Mouse (Mus musculus) adipocyte (in vitro differentiated cells): ENCODE results near the gene Kcnn4.

Source experiments
- DNase-seq: peaks from one replicate; pipeline ENCODE4 v3.0.0-alpha.2; 2016; ENCODE audit warnings: low spot score

Kcnn4 gene

DNA sequence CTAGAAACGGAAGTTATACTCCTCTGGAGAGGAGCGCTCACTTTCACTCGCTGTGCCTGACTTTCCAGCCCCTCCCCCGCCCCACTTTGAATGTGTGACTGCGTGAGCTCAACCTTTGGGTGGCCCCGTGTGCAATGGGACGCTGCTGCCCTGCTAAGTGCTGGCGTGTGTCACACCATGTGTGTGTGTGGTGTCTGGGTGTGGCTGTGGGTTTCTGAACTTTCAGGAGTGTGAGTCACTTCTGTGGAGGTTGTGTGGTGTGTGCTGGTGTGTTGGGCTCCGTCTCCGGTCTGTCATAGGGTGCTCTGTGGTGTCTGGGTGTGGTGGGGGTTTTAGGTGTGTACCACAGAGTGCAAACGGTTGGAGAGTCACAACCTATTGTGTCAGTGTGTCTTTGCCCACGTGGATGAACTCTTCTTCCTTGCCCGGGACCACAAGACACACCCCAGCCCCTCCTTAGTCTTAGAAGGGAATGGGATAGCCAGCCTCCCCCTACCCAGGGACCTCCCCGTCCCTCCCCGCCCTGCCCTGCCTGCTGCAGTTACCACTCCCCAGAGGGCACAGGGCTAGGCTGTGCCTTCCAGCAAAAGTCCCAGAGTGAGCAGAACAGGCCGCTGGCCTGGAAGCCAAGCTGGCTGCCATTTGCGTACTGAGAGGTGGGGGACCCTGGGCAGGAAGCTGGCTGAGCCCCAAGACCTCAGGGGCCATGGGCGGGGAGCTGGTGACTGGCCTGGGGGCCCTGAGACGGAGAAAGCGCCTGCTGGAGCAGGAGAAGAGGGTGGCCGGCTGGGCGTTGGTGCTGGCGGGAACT lies at the start of gene Kcnn4:
TSS of gene Kcnn4 (plus strand) at position 533 of the 811 bp plus-strand sequence.
- DNase-seq = no peak

DNA sequence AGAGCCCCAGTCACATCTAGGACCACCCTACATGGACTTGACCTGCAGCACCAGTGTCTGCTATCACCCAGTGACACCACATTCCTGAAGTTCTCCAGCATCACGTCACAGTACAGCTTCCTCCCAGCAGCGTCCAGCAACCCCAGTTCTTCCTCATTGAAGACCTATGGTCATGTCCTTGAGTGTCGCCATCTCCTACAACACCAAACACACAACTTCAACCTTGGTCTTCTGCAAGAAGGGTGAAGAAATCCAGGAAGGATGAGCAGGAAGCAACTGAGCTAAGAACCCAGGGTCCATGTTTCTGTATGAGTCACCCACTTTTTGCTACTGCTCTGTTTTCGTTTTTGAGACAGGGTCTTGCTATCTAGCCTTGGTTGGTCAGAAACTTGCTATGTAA lies 47.5 kb upstream of the Kcnn4 start:
- no peak for DNase-seq

DNA sequence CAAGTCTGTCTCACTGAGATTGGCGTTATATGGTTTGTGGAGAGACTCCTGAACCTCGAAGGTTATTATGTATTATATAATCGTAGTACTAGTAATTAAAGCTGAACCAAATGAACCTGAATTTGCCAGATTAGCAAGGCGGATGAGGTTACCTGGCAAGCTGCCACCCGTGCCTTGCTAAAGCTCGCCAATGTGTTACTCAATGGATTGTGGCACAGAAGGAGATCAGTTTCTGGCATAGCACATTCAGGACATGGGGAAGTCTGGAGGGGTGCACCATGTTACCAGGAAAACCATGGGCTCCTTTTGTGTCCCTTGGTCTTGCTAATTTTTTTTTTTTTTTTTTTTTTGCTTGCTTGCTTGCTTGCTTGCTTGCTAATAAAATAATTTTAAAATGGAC lies 44.9 kb upstream of the Kcnn4 start:
- peak; percentile 52 for DNase-seq

DNA sequence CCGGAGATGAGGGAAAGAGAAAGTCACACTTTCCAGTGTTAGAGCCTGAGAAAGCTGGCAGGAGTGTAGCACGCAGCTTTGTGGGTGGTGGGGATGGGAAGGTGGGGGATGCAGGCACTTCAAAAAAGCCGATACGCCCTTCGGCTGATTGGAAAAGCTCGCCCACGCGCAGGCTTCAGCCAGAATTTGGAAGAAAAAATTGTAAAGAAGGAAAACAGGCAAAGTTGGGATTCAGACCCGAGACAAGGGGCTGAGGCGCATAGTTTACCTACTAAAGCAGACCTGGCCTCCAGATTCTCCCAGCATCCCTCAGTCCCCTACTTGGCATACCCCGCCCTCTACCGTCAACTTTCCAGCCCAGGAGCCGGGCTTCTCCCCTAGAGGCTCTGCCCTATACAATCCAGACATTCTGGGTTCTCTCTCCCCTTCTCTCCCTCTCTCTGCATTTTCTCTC lies 44.4 kb upstream of the Kcnn4 start:
- no peak for DNase-seq

DNA sequence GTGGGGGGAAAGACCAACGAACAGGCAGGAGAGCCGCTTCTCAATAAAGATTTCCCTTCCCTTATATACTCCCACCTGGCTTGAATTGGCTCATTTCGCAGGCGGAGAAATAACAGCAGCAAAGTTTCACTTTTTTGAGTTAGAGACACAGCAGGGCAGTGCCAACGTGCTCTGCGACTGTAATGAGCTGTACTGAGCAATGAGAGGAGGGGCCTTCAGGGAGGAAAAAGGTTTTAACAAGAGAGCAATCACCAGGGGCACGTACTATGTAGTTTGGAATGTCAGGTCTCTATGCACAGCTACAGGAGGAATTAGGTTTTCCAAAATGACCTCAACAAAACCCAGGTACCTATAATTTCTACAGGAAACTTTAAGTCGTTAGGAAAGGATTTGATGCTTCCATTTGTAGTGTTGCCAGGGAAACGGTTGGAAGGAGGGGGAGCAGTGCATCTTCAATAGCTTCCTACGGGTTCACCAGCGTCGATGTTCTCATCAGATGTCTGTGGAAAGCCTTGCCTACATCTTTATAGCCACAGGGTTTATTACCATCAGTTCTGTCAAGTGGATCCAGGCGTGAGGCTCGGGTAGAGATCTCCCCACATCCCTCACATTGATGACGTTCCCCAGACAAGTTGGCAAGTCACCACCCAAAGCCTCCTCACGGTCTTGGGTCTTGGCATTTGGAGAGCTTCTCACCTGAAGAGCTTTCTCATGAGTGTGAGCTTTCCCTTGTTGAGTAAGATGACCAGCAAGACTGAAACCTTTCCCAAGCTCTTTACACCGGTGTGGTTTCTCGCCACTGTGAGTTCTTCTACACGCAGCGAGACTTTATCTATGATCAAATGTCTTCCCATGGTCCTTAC lies 43.6 kb upstream of the Kcnn4 start:
- no peak for DNase-seq

DNA sequence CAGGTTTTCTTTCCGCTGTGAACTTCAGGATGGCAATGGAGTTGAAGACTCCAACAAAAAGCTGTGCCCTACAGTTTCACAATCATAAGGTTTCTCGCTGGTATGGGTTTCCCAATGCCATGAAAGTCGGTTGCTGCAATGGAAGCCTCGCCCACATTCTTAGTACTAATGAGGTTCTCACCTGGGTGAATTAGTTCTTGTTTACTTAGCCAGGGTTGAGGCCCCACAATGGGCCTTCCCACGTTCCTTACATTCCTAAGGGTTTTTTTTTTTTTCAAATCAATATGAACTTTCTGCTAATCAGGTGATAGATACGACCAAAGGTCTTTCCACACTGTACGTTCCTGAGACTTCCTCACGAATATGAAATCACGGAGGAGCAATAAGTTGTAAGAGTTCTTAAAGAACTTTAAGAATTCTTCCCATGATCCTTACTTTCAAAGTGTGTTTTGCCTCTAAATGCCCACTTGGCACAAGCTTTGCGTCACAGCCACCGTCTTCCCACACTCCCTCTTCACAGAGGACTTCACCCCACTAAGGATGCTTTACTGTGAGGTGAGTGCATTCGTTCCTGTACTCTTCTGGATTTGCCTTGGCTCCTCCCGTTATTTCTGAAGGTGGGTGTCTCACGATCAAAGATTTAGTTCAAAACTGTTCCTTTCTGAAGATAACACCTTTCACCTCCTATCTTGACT lies 42.6 kb upstream of the Kcnn4 start:
- DNase-seq = no peak

DNA sequence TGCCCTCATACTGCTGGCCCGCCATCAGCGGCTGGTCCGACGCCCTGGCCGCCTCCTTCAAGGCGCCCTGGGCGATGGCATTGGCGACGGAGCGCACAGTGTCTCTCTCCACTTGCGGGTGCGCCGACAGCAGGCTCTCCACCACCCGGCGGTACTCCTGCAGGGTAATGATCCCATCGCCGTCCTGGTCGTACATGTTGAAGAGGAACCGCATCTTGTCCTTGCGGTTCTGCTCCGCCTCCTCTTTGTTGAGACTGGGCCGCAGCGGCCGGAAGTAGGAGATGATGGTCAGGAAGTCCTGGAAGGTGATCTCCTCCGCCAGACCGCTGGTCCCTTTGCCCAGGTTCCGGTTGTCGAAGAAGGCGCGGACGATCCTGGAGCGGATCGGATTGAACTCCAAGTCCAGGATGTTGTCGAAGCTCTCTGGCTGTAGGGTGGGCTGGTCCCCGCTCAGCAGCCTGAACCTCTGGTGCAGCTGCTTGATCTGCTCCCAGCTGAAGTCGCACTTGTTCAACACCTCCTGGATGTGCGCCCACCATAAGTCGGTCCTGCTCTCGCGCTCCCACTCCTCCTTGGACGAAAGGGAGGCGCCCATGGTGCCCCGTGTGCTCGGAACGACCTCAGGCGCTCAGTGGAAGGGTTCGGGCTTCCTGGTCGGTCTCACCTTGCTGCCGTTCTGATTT lies 36.6 kb upstream of the Kcnn4 start, which contains the start of gene Tescl:
TSS of gene Tescl (minus strand) at position 633 of the 683 bp plus-strand sequence.
- DNase-seq = no peak

DNA sequence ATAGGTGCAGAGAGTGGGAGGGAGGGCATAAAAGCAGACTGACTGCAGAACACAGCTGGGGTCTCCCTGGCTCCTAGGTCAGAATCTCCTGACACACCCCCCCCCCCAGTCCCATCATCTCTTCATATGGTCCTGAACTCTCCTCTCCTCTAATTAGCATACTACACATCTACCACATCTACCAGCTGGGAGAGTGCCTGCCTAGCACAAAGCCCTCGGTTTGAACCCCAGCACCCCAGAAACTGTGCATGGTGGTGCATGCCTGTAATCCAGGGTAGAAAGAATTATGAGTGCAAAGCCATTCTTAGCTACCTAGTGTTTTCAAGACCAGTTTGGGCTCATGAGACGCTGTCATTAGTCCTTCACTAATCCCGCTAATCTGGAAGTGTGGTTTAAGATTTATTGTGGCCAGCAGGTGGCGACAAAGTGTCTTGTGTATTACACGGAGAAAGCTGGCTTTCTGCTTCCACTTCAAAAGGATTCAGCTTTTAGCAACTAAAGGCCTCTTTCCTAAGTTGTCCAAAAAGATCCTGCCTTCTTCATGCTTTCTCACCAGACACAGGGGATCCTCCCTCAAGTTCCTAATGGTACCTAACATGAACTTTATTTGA lies 34.3 kb upstream of the Kcnn4 start:
- DNase-seq = peak; percentile 79

DNA sequence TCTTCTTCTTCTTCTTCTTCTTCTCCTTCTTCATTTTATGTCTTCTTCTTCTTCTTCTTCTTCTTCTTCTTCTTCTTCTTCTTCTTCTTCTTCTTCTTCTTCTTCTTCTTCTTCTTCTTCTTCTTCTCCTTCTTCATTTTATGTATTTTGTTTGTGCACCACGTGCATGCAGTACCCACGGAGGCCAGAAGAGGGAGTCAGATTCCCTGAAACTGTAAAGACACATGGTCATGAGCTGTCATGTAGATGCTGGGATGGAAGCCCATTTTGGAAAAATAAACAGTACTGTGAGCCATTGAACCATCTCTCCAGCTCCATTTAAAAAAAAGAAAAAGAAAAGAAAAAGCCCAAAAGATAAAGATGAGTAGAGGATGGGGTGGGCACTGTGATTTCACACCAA lies 31.8 kb upstream of the Kcnn4 start:
- no peak for DNase-seq

DNA sequence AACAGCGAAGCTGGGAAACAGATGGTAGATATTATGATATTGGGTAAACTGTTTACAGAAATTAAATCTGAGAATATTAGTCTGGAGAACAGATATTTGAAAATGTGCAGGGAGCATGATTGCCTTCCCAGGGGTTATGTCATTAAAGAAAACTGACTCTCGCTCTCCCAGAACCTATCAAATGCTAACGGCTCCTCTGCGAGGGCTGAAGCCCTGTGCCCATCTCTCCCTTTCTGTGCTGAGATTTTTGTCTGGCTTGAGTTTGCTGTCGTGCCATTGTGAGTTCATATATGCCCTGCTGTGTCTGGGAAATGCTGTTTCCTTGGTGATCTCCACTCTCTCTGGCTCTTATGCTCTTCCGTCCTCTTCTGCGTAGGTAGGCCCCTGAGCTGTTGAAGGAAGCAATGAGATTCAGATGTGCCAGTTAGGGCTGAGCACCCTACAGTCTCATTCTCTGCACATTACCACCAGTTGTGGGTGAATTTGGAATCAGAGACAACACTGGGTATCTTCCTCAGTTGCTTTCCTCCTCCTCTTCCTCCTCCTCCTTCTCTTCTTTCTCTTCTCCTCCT lies 26.3 kb upstream of the Kcnn4 start:
- DNase-seq = no peak

DNA sequence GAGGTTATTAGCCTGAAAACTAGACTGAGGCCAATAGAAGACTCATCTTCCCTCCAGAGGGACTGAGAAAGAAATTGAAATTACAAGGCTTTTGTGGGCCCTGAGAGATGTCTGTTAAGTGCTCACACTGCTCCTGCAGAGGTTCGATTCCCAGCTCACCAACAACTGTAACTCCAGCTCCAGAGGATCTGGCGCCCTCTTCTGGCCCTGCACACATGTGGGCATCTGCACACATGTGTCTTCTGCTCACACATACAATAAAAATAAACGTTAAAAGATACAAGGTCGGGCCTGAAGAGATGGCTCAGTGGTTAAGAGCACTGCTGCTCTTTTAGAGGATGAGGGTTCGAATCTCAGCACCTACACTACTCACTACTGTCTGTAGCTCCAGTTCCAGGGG lies 23.6 kb upstream of the Kcnn4 start:
- no peak for DNase-seq

DNA sequence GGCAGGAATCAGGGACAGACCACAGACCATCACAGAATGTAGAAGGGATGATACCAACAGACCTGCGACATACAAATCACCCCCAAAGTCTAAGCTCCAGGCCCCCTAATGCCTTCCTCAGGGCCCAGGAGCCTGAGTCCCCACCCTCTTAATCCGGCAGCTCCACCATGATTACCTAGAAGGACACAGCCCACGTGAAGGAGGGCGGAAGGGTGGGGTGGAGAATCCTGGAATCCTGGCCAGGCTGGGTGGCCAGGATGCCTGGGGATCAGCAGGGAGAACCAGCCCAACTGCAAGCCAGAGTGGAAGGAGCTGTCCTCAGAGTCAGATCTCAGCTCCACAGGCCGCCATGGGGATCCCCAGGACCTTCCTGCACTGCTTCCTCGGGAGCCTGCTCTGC lies 21.2 kb upstream of the Kcnn4 start, which contains the start of gene Lypd5:
TSS of gene Lypd5 (plus strand) at position 301 of the 400 bp plus-strand sequence.
- no peak for DNase-seq

DNA sequence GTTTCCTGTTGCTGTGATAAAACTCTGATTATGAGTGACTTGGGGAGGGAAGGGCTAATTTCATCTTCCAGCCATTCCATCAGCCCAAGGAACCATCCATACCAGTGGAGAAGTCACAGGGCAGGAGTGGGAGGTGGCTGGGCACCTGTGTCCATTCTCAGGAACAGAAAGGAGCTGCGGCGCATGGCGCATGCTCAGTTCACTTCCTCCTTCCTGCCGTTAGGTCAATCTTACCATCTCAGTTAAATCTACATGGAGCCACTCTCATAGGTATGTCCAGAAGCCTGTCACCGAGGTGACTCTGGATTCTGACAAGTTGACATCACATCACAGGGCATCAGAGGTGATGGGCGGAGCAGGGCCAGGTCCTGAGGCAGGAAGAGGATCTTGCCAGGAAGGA lies 14.4 kb upstream of the Kcnn4 start:
- no peak for DNase-seq

DNA sequence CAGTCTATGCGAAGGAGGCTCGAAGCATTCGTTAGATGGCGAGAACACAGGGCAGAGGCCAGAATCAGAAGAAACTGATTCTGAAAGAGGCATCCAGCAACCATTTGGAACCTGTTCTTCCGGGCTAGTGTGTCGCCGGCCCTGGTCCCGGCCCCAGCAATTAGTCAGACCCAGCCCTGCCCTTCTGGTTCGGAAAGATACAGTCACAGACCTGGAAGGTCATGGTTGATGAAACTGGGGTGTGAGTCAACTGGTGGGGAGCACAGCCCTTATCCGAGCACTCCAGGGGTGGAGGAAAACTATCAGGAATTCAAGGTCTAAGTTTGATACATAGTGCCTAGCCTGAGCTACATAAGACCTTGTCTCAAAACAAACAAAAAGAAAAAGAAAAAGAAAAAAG lies 14.0 kb upstream of the Kcnn4 start:
- no peak for DNase-seq

DNA sequence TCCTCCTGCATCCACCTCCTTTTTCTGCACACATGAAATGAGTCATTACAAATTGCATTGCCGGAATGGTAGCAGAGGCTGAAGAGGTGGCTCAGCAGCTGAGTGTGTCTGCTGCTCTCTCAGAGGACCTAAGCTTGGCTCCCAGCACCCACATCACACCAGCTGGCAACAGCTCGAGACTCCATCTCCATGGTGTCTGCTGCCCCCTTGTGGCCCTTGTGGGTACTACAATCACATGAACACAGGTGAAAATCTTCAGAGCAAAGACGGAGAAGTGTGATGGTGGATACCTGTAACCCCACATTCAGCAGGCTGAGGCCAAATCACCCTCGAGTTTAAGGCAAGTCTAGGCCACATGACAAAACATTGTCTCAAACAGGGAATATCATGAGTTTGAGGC lies 12.2 kb upstream of the Kcnn4 start:
- DNase-seq = no peak

DNA sequence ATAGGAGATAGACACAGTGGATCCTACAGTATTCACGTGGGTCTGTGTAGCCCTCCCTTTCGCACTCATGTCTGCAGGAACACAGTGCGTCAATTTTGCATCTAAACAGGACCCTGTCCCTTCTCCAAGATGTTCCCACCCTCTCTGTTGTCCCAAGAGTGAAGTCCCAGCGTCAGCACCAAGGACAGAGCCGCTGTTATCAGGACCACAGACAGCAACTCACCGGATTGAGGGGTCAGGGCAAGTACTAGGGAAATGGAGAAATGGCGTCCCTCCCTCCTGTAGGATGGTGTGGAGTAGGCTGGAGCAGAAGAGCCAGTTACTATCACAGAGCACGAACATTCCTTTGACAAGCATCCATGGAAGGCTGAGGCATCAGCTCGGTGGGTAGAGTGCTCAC lies 10.8 kb upstream of the Kcnn4 start:
- peak; percentile 52 for DNase-seq

DNA sequence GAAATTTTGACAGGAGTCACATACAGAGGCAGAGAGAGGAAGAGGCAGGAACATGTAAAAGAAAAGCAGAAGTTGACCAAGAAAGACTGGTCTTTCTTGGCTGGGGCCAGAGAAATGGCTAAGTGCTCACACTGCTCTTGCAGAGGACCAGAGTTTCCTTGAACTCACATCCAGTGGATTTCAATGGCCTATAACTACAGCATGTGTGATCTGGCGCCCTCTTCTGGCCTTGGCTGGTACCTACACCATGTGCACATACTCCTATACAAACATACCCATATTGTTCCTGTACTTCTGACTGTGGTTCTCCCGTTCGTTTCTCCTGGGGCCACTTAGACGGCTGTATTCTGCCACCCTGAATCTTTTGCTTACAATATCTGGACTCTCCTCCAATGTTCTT lies 9.1 kb upstream of the Kcnn4 start:
- no peak for DNase-seq

DNA sequence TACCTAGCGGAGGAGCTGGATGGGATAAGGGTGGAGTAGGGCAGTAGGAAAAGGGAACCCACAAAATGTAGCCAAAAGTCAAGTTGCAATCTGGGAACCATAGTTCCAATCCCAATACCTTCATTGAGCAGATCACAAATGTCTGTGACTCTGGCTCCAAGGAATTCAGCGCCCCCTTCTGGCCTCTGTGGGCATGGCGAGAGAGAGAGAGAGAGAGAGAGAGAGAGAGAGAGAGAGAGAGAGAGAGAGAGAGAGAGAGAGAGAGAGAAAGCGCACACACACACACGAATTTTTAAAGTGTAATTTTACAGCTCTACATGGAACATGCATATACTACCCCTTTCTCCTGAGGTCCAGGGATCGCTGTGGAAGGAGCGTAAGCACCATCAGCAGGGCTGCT lies 6.8 kb upstream of the Kcnn4 start:
- peak; percentile 25 for DNase-seq

DNA sequence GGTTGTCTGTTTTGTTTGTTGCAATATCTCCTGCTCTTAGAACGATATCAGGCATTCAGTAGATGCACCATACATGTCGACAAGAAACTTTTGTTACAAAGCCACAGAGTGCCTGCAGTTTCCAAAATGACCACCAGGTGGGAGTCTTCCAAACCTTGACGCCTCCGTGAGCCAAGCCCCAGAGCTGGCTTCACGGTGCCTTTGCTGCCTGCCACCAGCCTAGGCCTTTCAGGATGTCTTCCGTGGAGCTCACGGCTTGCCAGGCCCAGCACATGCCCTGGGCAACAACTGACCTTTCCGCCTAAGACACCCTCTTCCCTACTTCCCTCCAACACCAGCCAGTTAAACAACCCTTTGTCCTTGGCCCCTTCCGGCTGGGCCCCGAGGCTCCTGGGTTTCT lies 5.2 kb upstream of the Kcnn4 start:
- DNase-seq = peak; percentile 89

DNA sequence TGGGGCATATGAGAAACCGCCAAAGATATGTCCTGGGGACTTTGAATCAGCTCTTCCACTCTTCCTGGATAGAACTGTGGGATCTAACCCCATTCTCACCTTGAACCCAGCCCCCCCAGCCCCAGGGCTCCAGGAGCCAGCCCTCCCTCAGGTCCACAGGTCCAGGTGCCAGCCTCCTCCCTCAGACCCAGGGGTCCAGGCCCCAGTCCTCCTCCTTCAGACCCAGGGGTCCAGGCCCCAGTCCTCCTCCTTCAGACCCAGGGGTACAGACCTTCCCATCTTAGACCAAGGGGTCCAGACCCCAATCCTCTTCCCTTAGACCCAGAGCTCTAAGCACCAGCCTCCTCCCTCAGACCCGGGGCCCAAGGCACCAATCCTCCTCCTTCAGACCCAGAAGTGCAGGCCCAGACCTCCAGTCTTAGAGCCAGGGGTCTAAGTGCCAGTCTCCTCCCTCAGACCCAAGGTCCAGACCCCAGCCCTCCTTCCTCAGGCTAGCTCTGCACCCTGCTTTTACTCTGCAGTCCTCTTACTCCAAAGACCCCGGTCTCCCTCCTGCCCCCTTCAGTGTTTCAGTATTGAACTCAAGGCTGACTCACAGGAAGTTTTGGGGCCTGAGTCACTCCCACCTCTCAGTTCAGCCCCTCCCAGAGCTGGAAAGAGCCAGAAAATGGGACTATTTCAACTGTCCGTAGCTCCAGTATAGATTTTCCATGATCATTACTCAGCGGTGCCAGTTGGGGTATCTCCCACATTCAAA lies 4.6 kb upstream of the Kcnn4 start:
- no peak for DNase-seq
